Mouse (Mus musculus): ENCODE data around the gene Olfr1143.

Olfr1143 gene

DNA sequence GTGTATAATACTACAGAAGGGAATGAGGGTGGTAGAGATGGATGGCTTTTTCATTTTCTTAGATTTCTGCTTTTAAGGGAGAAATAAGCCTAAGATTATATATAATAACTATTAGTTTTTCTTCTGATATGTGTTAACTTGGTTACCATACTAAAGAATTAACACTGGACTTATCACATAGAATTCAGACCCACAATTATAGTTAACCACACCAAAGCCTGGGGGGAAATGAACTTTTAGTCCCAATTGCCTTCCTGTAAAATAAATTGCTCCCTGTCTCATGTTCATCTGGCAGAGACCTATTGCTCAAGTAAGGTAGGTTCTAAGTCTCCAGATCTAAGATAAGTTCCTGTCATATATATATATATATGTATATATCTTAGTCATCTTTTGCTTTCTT lies at the start of gene Olfr1143:
TSS of gene Olfr1143 (plus strand) at position 301 of the 400 bp plus-strand sequence.
- DNase-seq (ENCODE audit: low spot score in 2 of 2) = no peak

DNA sequence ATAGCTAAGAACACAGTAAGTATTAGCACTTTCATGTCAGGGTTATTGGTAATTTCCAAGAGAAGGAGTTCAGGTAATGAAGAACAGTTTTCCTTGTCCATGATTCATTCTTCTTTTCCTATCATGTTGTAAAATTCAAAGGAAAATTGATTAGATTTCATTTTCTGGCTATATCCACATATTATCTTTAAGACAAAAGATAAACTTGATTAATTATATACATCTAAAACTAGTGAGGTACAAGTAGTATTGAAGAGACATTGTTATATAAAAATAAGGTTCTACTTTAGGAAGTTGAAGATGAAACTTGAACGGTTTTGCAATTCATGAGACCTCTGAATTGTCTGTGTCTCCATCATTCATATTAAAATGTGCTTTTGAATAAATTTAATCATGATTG lies 46.5 kb upstream of the Olfr1143 start, which contains the start of gene Olfr1141:
TSS of gene Olfr1141 (minus strand) at position 101 of the 400 bp plus-strand sequence.
- DNase-seq (ENCODE audit: low spot score in 2 of 2) = no peak

DNA sequence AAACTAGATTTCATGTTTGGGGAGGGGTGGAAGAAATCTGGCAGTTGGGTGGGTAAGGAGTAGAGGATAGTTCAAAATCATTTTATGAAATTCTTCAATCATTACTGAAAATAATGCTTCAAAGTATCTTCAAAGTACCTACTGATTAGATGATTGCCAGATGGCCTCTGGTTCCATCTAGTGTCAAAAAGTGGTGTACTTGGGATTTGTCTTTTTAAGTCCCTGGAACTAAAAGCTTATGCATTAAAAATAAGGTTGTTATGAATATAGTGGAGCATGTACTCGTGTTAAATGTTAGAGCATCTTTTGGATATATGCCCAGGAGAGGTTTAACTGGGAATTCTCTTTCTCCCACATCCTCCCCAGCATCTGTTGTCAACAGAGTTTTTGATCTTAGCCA lies 24.2 kb upstream of the Olfr1143 start:
- no peak for DNase-seq (ENCODE audit: low spot score in 2 of 2)

DNA sequence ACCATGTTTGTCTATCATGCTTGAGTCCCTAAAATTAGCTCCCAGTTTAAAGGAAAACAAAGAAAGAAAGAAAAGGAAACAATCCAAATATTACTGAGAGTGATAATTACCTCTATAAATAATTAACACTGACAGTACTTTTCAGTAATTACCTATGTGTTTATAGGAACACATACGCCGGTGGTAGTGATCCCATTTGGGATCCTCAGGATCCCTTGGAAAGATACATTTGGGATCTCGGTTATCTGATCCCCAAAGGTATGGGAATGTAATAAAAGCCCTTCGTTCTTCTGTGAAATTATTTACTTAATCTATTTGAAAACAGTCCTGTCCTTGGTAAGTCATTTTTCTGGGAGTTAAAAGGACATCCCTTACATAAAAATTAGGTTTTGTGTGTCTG lies 21.2 kb upstream of the Olfr1143 start, which contains the start of gene Olfr152:
TSS of gene Olfr152 (plus strand) at position 301 of the 400 bp plus-strand sequence.
- DNase-seq (ENCODE audit: low spot score in 2 of 2) = no peak

DNA sequence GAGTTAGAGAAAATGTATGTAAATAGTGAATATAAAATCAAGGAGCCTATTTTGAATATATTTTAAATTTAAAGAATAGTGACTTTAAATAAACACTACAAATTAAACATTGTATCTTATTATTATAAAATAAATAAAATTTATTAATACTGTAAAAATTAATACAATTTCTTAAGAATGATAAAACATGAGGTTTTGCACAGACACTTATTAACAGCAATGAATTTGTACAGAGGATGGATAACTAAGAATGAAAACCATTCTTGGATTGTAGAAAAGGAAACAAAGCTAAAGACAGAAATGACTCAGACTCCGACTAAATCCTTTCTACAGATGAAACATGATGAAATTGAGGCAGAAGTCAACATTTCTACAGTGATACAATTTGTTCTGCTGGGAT lies 9.1 kb downstream of the Olfr1143 start, which contains the start of gene Olfr1145:
TSS of gene Olfr1145 (plus strand) at position 301 of the 400 bp plus-strand sequence.
- DNase-seq (ENCODE audit: low spot score in 2 of 2) = no peak

DNA sequence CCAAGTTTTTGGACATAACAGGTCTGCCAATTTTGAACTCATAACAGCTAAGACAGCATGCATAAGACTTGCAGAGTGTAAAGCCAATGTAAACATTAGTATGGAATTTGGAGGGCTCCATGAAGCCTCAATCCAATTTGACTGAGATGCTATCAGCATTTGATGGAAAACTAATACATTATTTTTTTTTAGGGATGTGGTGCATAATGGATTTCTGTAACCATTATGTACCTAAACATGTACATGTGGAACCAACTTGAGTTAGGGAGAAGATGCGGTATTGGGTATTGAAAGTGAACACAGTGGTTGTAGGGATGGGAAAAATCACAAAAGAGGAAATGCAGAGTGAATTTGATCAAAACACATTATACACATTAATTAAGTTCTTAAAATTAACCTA lies 29.8 kb downstream of the Olfr1143 start, which contains the start of gene Olfr1148:
TSS of gene Olfr1148 (plus strand) at position 301 of the 400 bp plus-strand sequence.
- no peak for DNase-seq (ENCODE audit: low spot score in 2 of 2)

DNA sequence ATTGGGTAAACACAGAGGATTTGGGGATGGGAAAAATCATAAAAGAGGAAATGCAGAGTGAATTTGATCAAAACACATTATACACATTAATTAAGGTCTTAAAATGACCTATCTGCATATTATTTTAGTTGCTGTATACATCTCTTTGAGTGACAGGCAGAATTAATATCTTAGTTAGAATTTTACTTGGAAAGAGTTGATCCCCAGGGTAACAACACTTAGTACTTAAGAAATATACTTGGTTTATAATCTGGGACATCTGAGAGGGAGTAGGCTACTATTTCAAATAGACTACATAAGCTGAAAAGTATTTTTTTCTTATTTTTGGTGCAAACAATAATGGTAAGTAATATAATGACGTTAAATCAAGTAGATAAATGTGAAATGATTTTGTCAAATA lies 43.3 kb downstream of the Olfr1143 start, which contains the start of gene Olfr1150-ps1:
TSS of gene Olfr1150-ps1 (plus strand) at position 301 of the 400 bp plus-strand sequence.
- no peak for DNase-seq (ENCODE audit: low spot score in 2 of 2)
